Mouse (Mus musculus) adrenal gland, postnatal 25 days (tissue): ENCODE data around the gene Carm1. TPM values are rescaled to one million over a fixed set of nuclear protein-coding genes. Genes with fewer than 3 reads are reported as not detected.
"Not testable (repeated sequence)": the region's sequence is repeated elsewhere in the genome, so short reads cannot be mapped to it uniquely, and the experiment has no call there.

Source experiments
- DNase-seq: peaks from one replicate; pipeline ENCODE4 v3.0.0; 2021; ENCODE audit warnings: mixed read lengths
- total RNA-seq: library from RNA; stranded (reverse); gene quantifications from 2 replicates; pipeline ENCODE4 v1.2.3, GENCODE M21; 2021

Gene Carm1
- total RNA-seq, 1 experiment from 2014 or later: 54.0 TPM

GRCm38 (mm10) chr9:21576286-21576685 lies 29.6 kb downstream of the Carm1 start:
- no peak for DNase-seq

- DNase-seq: no peak
Measured at GRCm38 (mm10) chr9:21578226-21578625, 31.5 kb downstream of the Carm1 start.

GRCm38 (mm10) chr9:21585401-21585800 lies 38.7 kb downstream of the Carm1 start:
- DNase-seq: no peak

- no peak for DNase-seq
Measured at GRCm38 (mm10) chr9:21587678-21588349, 41.1 kb downstream of the Carm1 start.

- DNase-seq: no peak
Measured at GRCm38 (mm10) chr9:21588350-21588749, 41.7 kb downstream of the Carm1 start.

- no peak for DNase-seq
Measured at GRCm38 (mm10) chr9:21589538-21589937, 42.8 kb downstream of the Carm1 start.

GRCm38 (mm10) chr9:21591127-21591830 lies 44.6 kb downstream of the Carm1 start:
- DNase-seq: no peak

- no peak for DNase-seq
Measured at GRCm38 (mm10) chr9:21591831-21592702, 45.4 kb downstream of the Carm1 start.

GRCm38 (mm10) chr9:21592703-21593121 lies 46.0 kb downstream of the Carm1 start, which contains the start of the genes Timm29 and Yipf2:
Gene Timm29, plus strand, starts transcription at chr9:21592722.
Gene Yipf2, minus strand, starts transcription at chr9:21592828.
- peak; percentile 78 for DNase-seq

GRCm38 (mm10) chr9:21593122-21593721 lies 46.5 kb downstream of the Carm1 start:
- DNase-seq: peak; percentile 64

GRCm38 (mm10) chr9:21594350-21594749 lies 47.7 kb downstream of the Carm1 start:
- DNase-seq: not testable (repeated sequence)

- no peak for DNase-seq
Measured at GRCm38 (mm10) chr9:21594838-21595237, 48.1 kb downstream of the Carm1 start.

GRCm38 (mm10) chr9:21598198-21598597 lies 51.5 kb downstream of the Carm1 start:
- DNase-seq: no peak

GRCm38 (mm10) chr9:21600186-21600585 lies 53.5 kb downstream of the Carm1 start:
- DNase-seq: no peak

- DNase-seq: no peak
Measured at GRCm38 (mm10) chr9:21601073-21601472, 54.4 kb downstream of the Carm1 start.

- DNase-seq: peak; percentile 51
Measured at GRCm38 (mm10) chr9:21601722-21602399, 55.2 kb downstream of the Carm1 start.

GRCm38 (mm10) chr9:21604119-21604518 lies 57.4 kb downstream of the Carm1 start:
- DNase-seq: no peak

GRCm38 (mm10) chr9:21605865-21606264 lies 59.2 kb downstream of the Carm1 start:
- no peak for DNase-seq

GRCm38 (mm10) chr9:21606648-21607047 lies 60.0 kb downstream of the Carm1 start:
- DNase-seq: no peak

- no peak for DNase-seq
Measured at GRCm38 (mm10) chr9:21609861-21610260, 63.2 kb downstream of the Carm1 start.

- DNase-seq: no peak
Measured at GRCm38 (mm10) chr9:21614864-21615616, 68.3 kb downstream of the Carm1 start.
